Mouse (Mus musculus) layer of hippocampus, adult 2 months (tissue): ENCODE results near the gene Sfxn3. TPM values are rescaled to one million over a fixed set of nuclear protein-coding genes. Genes with fewer than 3 reads are reported as not detected.

Source experiments
- DNase-seq, 2 experiments: peaks; one replicate each; pipeline ENCODE4 v3.0.0; 2022; ENCODE audit warnings: low spot score in 2 of 2
- H3K27ac ChIP-seq: fragments of 200-600 bp; 2 replicates; pipeline ENCODE4 v1.8.1; 2022
- H3K4me3 ChIP-seq: fragments of 200-600 bp; 2 replicates; pipeline ENCODE4 v1.8.1; 2022; ENCODE audit warnings: mild to moderate bottlenecking
- CTCF ChIP-seq: fragments of 200-600 bp; conservative IDR thresholded peaks from 2 replicates; pipeline ENCODE4 v1.8.1; 2022; ENCODE audit warnings: antibody characterized with exemption, mild to moderate bottlenecking, moderate library complexity
- total RNA-seq, 2 experiments: library from RNA; stranded (reverse); gene quantifications; 2 replicates each; pipeline ENCODE4 v1.2.3; 2021

Sfxn3 gene
- total RNA-seq, 2 experiments from 2014 or later: 87.3 to 99.8 TPM

DNA sequence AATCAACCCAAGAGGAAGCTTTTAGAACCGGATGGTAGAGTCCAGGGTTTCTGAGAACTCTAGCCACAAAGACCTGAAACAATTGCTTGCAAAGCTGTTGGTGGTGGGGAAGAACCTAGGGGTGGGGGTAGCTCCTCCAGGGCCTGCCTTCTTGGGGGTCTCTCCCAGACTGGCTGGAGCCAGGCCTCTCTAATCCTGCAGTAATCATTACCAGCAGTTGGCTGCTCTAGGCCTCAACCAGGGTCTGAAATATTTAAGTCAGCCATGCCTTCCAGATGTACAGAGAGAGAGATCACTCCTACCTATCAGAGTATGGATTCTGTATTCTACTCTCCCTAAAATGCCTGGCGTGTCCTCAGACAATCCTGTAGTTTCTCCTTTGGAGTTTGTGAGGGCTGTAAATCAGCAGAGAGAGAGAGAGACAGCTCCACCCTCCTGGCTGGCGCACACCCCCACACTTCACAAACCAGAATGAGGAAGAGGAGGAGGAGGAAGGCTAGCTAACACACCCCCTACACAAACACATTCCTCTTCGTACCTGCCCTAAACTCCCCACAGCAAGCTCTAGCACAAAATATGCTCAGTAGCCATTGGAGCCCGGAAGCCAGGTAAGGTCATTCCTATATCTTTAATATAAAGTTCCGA is 33.6 kb upstream of the Sfxn3 start:
- no peak overlapping the region; the same call in 1 of the 2 replicates for H3K27ac ChIP-seq
- no peak for TF ChIP-seq CTCF
- DNase-seq: no peak
- no peak overlapping the region for H3K4me3 ChIP-seq

DNA sequence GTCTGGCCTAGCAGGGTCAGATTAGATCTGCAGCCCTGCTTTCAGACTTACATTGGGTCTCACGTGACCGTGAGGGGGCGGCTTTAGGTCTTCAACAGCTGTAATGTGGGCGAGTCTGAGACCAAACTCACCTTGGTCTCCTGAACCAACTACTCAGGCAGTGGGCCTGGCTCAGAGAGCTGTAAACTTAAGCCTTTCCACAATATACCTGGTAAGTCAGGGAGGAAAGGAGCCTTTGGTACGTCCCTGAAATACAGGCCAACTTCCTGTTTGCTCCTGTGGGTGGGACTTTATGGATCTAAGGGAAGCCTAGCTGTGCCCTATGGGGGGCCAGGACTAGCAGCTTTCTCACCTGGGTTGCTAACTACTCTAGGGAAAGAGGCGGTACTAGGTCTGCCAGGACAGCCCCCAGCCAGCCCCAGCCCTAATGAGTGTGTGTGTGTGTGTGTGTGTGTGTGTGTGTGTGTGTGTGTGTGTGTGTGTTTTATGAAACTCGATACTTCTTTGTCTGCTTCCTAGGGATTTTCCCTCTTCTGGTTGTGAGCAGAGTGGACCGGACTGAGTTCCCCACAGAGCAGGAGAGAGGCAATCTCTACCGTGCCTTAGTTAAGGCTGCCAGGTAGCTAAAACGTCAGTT is 32.9 kb upstream of the Sfxn3 start, which contains the start of gene Lzts2:
Lzts2 (plus strand) TSS at position 80 of the 637 bp plus-strand sequence.
- no peak for DNase-seq
- Histone ChIP-seq H3K4me3 (peak within 1 kb of the TSS; percentile 59), H3K27ac (peak within 1 kb of the TSS; percentile 83)
- no peak for TF ChIP-seq CTCF

DNA sequence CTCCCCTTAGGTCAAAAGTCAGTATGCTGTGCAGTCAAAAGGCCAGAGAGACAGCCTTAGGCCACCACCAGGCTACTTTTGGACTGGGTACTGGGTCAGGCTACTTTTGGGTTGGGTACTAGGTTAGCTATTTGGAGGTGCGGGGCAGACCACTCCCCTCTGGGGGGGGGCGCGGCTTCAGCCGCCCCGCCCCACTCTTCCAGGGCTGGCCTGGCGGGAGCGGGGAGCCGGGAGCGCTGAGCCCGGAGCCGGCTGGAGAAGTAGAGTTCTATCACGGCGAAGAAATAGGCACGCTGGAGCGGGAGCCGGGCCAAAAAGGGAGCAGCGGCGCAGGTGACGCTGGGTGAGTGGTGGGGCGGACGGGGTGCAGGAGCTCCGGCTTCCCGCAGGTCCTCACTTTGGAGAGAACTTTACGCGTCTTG is 32.3 kb upstream of the Sfxn3 start:
- TF ChIP-seq CTCF: 0 out of 2 replicates have a peak, but pooled peaks have one; percentile 2
- DNase-seq: no peak
- Histone ChIP-seq H3K27ac (peak overlapping the region; percentile 83), H3K4me3 (peak overlapping the region; percentile 59)

- Histone ChIP-seq H3K27ac (peak overlapping the region; percentile 91), H3K4me3 (peak overlapping the region; percentile 59)
- TF ChIP-seq CTCF: no peak
- DNase-seq: no peak
Measured at GRCm38 (mm10) chr19:45015518-45016281, 31.6 kb upstream of the Sfxn3 start.

- peak overlapping the region; percentile 62 for H3K4me3 ChIP-seq
- peak in 1 of 2 experiments; percentile 59 for DNase-seq
- peak overlapping the region; percentile 91 for H3K27ac ChIP-seq
- no peak for TF ChIP-seq CTCF
Measured at GRCm38 (mm10) chr19:45016341-45017215, 30.7 kb upstream of the Sfxn3 start.

DNA sequence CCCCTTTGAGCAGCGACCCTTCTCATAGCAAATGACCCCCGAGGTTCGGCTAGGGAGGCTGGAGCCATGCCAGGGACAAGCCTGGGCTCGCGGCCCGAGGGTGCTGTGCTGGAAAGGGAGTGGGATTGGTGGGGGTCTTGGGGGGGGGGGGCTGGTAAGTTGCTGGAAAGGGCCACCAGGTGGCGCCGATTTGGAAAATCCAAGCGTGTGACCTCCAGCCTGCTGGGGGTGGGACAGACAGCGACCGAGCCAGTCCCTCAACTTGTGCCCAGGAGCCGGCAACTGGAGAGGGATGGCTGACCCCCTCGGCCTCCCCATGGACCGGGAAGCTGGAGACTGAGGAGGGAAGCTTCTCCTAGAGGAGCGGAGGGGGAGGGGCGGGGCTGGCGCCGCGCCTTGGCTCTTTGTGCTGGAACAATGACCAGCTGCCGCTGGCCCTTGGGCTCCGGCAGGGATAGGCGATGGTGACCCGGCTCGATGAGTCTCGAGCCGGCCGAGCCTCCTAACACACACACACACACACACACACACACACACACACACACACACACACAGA is 30.0 kb upstream of the Sfxn3 start:
- peak; percentile 69 to 70 for DNase-seq
- H3K27ac ChIP-seq: peak overlapping the region; percentile 91
- peak; percentile 74 for TF ChIP-seq CTCF

DNA sequence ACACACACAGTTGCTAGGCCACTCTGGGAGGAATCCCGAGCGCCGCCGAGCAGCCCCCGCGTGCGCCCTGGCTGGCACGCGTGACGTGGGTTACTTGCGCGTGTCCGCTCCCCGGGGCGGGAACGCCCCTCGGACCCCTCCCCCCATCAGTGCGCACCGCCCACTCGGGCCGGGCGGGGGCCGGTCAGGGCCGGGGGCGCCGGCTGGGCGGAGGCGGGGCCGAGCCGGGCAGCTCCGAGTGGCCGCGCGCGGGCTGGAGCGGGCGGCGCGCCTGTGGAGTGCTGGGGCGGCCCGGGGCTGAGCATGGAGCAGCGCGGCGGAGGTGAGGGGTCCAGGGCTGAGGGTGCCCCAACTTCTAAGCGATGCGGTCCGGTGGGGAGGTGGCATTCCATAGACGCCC is 29.4 kb upstream of the Sfxn3 start:
- peak; percentile 71 to 74 for DNase-seq
- H3K27ac ChIP-seq: peak overlapping the region; percentile 93
- no peak for TF ChIP-seq CTCF

More for the DNA sequence above, 30.0 kb upstream of the Sfxn3 start:
- H3K4me3 ChIP-seq: peak overlapping the region; percentile 62

DNA sequence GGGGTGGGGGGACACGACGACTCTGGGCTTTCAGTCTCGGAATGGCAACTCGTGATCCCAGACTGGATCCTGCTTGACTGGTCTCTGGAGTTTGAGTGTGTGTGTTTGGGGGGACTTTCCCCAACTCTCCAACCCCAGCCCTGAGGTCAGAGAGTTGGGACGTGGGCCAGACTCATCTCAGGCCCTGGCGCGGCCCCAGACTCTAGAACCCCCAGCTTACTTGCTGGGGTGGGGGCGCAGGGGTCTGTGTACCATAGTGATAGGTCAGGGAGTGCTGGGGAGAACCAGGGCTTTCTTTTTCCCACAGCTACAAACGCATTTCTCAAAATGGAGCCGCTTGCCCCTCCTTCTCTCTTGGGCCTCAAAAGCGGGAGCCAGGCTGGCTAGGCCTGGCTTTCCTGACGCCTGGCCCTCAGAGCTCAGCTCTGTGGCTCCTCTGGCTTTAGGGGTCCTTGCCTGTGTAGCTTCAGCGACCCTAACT is 28.9 kb upstream of the Sfxn3 start:
- H3K27ac ChIP-seq: peak overlapping the region; percentile 93
- TF ChIP-seq CTCF: no peak
- H3K4me3 ChIP-seq: peak overlapping the region; percentile 66
- no peak for DNase-seq

More for the DNA sequence above, 29.4 kb upstream of the Sfxn3 start:
- H3K4me3 ChIP-seq: peak overlapping the region; percentile 66

DNA sequence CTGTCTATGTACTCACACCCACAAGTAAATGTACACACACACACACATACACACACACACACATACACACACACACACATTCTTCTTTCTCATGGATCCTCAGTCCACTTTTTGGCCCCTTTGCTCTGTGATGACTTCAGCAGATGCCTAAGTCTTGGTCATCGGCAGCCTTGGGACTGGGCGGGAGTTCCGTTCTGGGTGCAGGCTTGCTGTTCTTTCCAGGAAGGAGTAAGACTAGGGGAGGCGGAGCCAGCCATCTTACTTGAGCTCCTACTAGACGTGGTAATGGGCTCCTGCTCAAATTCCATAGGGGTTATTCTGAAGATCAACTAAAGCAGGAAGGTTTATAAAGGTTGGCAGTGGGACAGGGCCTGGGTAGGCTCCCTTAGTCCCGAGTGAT is 27.0 kb upstream of the Sfxn3 start:
- H3K27ac ChIP-seq: peak overlapping the region; percentile 10; the same call in 1 of the 2 replicates
- no peak for TF ChIP-seq CTCF
- no peak overlapping the region for H3K4me3 ChIP-seq
- DNase-seq: no peak

DNA sequence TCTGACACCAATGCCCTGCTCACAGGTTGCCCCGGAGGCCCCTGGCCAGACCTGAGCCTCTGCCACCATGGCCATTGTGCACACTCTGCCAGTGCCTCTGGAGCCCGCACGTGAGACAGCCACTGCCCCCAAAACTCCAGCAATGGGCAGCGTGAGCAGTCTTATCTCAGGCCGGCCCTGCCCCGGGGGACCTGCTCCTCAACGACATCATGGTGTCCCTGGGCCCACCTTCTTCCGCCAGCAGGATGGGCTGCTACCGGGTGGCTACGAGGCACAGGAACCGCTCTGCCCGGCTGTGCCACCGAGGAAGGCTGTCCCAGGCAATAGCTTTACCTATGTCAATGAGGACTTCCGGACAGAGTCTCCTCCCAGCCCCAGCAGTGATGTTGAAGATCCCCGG is 25.9 kb upstream of the Sfxn3 start:
- DNase-seq: no peak
- Histone ChIP-seq H3K27ac (no peak overlapping the region), H3K4me3 (no peak overlapping the region)
- TF ChIP-seq CTCF: no peak

DNA sequence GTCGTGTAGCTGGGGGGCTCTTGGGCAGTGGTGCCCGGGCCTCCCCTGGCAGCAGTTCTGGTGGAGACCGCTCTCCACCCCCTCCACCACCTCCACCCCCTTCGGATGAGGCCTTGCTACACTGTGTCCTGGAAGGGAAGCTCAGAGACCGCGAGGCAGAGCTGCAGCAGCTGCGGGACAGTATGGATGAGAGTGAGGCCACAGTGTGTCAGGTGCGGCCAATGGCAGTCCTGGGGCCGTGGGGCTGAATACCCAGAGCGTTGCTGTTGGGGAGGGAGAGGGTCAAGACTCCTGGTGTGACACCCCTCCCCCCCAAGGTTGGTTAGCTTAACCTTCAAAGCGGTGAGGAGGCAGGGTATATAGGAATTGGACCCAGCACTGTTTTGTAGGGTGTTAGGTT is 23.3 kb upstream of the Sfxn3 start:
- no peak for DNase-seq
- no peak for TF ChIP-seq CTCF
- H3K4me3 ChIP-seq: no peak overlapping the region

GRCm38 (mm10) chr19:45024775-45025174 is 22.5 kb upstream of the Sfxn3 start:
- DNase-seq: no peak
- no peak overlapping the region for H3K4me3 ChIP-seq
- no peak for TF ChIP-seq CTCF
- H3K27ac ChIP-seq: no peak overlapping the region

More for the DNA sequence above, 23.3 kb upstream of the Sfxn3 start:
- no peak overlapping the region for H3K27ac ChIP-seq
